Mouse (Mus musculus) liver, embryonic 14.5 days (tissue): Measurements from ENCODE around the gene Rhox7a.

Experiments
- CTCF ChIP-seq: IDR thresholded peaks from 2 replicates; pipeline ENCODE4 v1.5.1; 2016; ENCODE audit warnings: antibody characterized with exemption, low read depth, control low read depth
- EP300 ChIP-seq: IDR thresholded peaks from 2 replicates; pipeline ENCODE4 v1.6.1; 2016; ENCODE audit warnings: antibody characterized with exemption, low read depth

DNA sequence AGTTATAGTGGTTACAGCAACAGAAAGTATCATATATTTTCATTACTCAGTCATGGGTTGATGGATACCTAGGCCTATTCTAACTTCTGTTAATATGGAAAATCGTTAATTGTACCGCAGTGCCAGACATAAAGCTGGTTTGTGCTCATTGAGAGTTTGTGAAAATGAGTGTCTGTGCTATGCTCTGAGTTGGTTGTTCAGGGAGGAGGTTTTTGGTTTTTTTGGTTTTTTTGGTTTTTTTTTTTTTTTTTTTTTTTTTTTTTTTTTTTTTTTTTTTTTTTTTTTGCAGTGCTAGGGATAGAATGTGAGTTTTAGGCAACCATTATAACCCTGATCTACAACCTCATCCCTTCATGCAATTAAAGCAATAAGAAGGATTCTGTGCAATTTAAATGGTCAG lies 40.2 kb downstream of the Rhox7a start:
- no peak for TF ChIP-seq CTCF
- TF ChIP-seq EP300 = no peak
